Mouse (Mus musculus): ENCODE data around the gene Ghrhr.

DNA sequence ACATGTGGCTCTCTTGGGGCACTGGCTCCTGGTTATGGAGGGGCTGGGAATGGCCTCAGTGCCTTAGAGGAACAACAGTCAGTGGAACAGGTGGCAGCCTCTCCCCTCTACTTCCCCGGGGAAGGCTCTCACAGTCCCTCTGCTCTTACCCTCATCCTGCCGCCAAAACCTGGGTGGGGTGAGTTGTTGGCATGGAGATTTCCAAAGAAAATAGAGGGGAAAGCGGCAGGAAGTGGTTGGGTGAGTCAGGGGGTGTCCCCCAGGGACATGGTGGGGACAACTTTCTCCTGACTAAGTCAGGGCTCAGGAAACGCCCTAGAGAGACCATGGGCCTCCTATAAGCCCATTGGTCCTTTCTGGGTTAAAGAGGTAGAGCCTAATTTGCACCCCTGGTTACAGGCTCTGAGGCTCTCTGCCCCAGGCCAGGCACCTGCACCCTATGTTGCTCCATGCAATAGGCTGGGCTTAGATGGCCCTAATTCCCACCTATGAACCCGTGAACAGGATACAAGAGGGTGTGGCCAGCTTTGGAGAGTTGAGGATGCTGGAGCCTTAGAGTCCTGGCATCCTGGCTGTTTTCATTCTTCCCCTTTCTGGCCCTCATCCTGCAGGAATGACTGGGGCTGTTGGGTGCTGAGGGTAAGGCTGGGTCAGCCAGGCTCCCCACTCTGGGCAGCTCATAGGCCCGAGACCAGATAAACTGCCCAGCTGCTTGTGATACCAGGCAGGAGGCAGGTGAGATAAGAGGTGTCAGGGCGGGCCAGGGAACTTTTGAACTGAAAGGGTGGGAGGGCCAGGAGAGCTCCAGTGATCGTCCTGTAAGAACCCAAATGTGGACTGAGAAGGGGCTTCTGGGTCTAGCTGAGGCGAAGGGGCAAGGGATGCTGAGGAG is 36.9 kb upstream of the Ghrhr start:
- TF ChIP-seq CTCF (IDR thresholded peaks at IDR 0.05; ENCODE audit: borderline replicate concordance, control insufficient read depth, extremely low read depth, insufficient read depth, low read length, poor library complexity) (no peak), POLR2A (IDR thresholded peaks at IDR 0.05; ENCODE audit: control insufficient read depth, extremely low read depth, insufficient read depth, low read length, poor library complexity) (no peak)
